ENCODE assay signal across 8 mouse cellular contexts in the genomic region with DNA sequence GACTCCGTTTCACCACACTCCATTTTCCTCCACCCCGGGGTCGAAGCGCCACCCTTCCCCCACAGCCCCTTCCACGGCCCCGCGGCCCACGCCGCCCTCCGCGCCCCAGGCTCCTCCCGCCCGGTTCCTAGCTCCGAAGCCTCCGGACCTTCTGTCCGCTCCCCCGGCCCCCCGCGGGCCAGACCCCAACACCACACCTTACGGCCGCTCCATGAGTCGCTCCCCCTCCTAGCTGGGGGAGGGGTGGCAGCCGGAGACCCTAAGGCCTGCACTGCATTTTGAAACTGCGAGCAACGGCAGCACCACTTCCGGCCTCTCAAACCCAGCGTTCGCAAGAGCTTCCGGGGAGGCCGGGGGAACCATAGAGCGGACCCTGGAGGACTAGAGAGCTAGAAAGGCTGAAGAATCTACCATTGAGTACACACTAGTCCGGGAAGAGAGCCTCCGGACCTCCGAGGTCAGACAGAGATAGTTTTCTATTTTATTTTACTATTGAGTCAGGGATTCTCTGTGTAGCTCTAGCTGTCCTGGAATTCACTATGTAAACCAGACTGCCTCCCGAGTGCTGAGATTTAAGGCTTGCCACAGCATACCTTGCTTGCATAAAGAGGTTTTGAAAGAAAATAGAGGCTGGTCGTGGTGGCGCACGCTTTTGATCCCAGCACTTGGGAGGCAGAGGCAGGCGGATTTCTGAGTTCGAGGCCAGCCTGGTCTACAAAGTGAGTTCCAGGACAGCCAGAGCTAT. TPM values are rescaled to one million over a fixed set of nuclear protein-coding genes. Genes with fewer than 3 reads are reported as not detected.
DNase-seq lines count a peak whose midpoint lies in the region; ATAC-seq and TF ChIP-seq lines count a peak whose summit lies in the region.

No protein-coding gene starts in this region.

- H3K9me3 ChIP-seq in hindbrain, embryonic 10.5 days, result no peaks in the 10 kb centered on the region
- H3K9me3 ChIP-seq in lung, postnatal 0 days (ENCODE audit: low read length), result no peaks in the 10 kb centered on the region

- ATAC-seq in frontal cortex, adult (ENCODE audit: low TSS enrichment), result peak; percentile 100
- peak; percentile 98 for ATAC-seq in lung, postnatal 0 days

- H3K4me2 ChIP-seq in lung, postnatal 0 days (replicated peaks; ENCODE audit: low read depth, low read length), result peak overlapping the region; percentile 64

- H3K4me1 ChIP-seq in hindbrain, embryonic 10.5 days (replicated peaks), result peaks cover 13% of the 10 kb centered on the region
- peaks cover 3% of the 10 kb centered on the region; the same call in 1 of the 2 replicates for H3K4me1 ChIP-seq in lung, postnatal 0 days (ENCODE audit: insufficient read depth, low read depth, low read length)

- peak overlapping the region; percentile 99 for H3K27ac ChIP-seq in hindbrain, embryonic 10.5 days
- H3K27ac ChIP-seq in lung, postnatal 0 days (ENCODE audit: low read length), result peak overlapping the region; percentile 93

- no peak for TF ChIP-seq EP300 in lung, postnatal 0 days (IDR thresholded peaks at IDR 0.05)

- peaks cover 18% of the 10 kb centered on the region for H3K36me3 ChIP-seq in hindbrain, embryonic 10.5 days
- no peaks in the 10 kb centered on the region for H3K36me3 ChIP-seq in lung, postnatal 0 days (ENCODE audit: insufficient read depth, low read length)

- TF ChIP-seq CTCF in lung, postnatal 0 days (IDR thresholded peaks at IDR 0.05), result peak; percentile 12

- H3K4me3 ChIP-seq in hindbrain, embryonic 10.5 days, result peak overlapping the region; percentile 98
- H3K4me3 ChIP-seq in lung, postnatal 0 days (ENCODE audit: low read depth, low read length), result peak overlapping the region; percentile 95

- peak; percentile 96 for DNase-seq in MEL-GATA-1-ER (ENCODE audit: extremely low read depth, low read depth)
- peak; percentile 83 for DNase-seq in cerebellum, adult 8-10 months
- peak; percentile 95 for DNase-seq in hindbrain, embryonic 10.5 days (ENCODE audit: low spot score)
- peak; percentile 93 for DNase-seq in layer of hippocampus, adult 9-11 months
- DNase-seq in lung, postnatal 0 days (ENCODE audit: low spot score), result peak; percentile 98
- peak; percentile 75 for DNase-seq in ovary, postnatal 14 days (ENCODE audit: low spot score)
- peak; percentile 92 for DNase-seq in thymus, postnatal 14 days

- H3K27me3 ChIP-seq in hindbrain, embryonic 10.5 days (ENCODE audit: insufficient read depth, poor library complexity, severe bottlenecking), result no peaks in the 10 kb centered on the region
- H3K27me3 ChIP-seq in lung, postnatal 0 days (replicated peaks; ENCODE audit: insufficient read depth, low read length), result no peaks in the 10 kb centered on the region

- WGBS in hindbrain, embryonic 10.5 days, result 1% methylated on average over 40 of the region's 40 CpGs
- WGBS in lung, postnatal 0 days, result 2% methylated on average over 40 of the region's 40 CpGs

- H3K9ac ChIP-seq in lung, postnatal 0 days (replicated peaks; ENCODE audit: low read depth), result peak overlapping the region; percentile 99

RNA-seq across cellular contexts. Expression of a gene that starts 5.1 kb away (rescaled TPM):
- 31.9 and 36.3 TPM in 2 replicates for polyA plus RNA-seq in hindbrain, embryonic 10.5 days (2016; fragmentation: Nextera tagmentation; extraction: Ambion mirVana)
- 14.9 and 19.3 TPM in 2 replicates for polyA plus RNA-seq in lung, postnatal 0 days (2015; fragmentation: Nextera tagmentation; extraction: Ambion mirVana)

RNA-seq across cellular contexts. Expression of a gene that starts 20.2 kb away (rescaled TPM):
- 16.8 and 20.8 TPM in 2 replicates for polyA plus RNA-seq in hindbrain, embryonic 10.5 days (2016; fragmentation: Nextera tagmentation; extraction: Ambion mirVana)
- 4.3 and 4.6 TPM in 2 replicates for polyA plus RNA-seq in lung, postnatal 0 days (2015; fragmentation: Nextera tagmentation; extraction: Ambion mirVana)

Comparison
In these comparisons a context has a peak if more than half of its experiments do, and no peak if none do; other contexts are left out.
1. Peak in every context shown above with its lines: DNase-seq, ATAC-seq, H3K4me3 ChIP-seq and H3K27ac ChIP-seq.